Mouse (Mus musculus) liver, embryonic 14.5 days (tissue): ENCODE measurements around the gene Gpatch2.

Experiments used
- CTCF ChIP-seq: IDR thresholded peaks from 2 replicates; pipeline ENCODE4 v1.5.1; 2016; ENCODE audit warnings: antibody characterized with exemption, low read depth, control low read depth
- EP300 ChIP-seq: IDR thresholded peaks from 2 replicates; pipeline ENCODE4 v1.6.1; 2016; ENCODE audit warnings: antibody characterized with exemption, low read depth

- TF ChIP-seq CTCF, result no peak
- TF ChIP-seq EP300, result no peak
These were observed 98.0 kb downstream of the Gpatch2 start for GRCm38 (mm10) chr1:187313323-187313722.
